Mouse (Mus musculus): ENCODE measurements at regions not wholly inside any gene's neighbourhood (a gene's known extent, or its start where the extent isn't known, plus 50 kb on each side); places are given as distances from the start of the nearest gene placed in this dataset.

GRCm38 (mm10) chr3:58056191-58057063 lies 208.5 kb upstream of the Pfn2 start:
- Histone ChIP-seq H3K4me2 (ENCODE audit: low read depth) (no peak overlapping the region), H3K27me3 (ENCODE audit: control insufficient read depth, insufficient read depth, insufficient read length) (peaks cover 14% of the 10 kb centered on the region), H3K79me2 (ENCODE audit: control insufficient read depth, insufficient read depth) (no peaks in the 10 kb centered on the region), H3K4me3 (no peak overlapping the region), H3K36me3 (ENCODE audit: control insufficient read depth, insufficient read depth) (no peaks in the 10 kb centered on the region), H3ac (ENCODE audit: control insufficient read depth, insufficient read length) (no peak overlapping the region)
- TF ChIP-seq MAX (IDR thresholded peaks at IDR 0.05; ENCODE audit: low read depth) (no peak), TCF12 (IDR thresholded peaks at IDR 0.05; ENCODE audit: insufficient read depth, poor library complexity, severe bottlenecking) (no peak), E2F4 (IDR thresholded peaks at IDR 0.05; ENCODE audit: insufficient read depth) (no peak), TCF3 (IDR thresholded peaks at IDR 0.05; ENCODE audit: insufficient read length, low read depth) (no peak), MYOG (IDR thresholded peaks at IDR 0.05; ENCODE audit: control insufficient read depth in 1 of 3, insufficient read depth in 1 of 3, insufficient read length in 2 of 3, low read depth in 2 of 3) (no peak), CEBPB (IDR thresholded peaks at IDR 0.05; ENCODE audit: insufficient read depth, poor library complexity, severe bottlenecking) (no peak), SRF (IDR thresholded peaks at IDR 0.05; ENCODE audit: control insufficient read depth, insufficient read length, low read depth) (no peak), MYOD1 (IDR thresholded peaks at IDR 0.05; ENCODE audit: control insufficient read depth in 1 of 3, insufficient read length in 2 of 3, low read depth in 2 of 3) (no peak), POLR2A (IDR thresholded peaks at IDR 0.05; ENCODE audit: insufficient read length, low read depth) (no peak), REST (IDR thresholded peaks at IDR 0.05; ENCODE audit: insufficient read depth, insufficient read length) (no peak), USF1 (IDR thresholded peaks at IDR 0.05; ENCODE audit: low read depth) (no peak), POLR2AphosphoS2 (IDR thresholded peaks at IDR 0.05; ENCODE audit: insufficient read length, low read depth) (no peak)

- Histone ChIP-seq H3ac (ENCODE audit: control insufficient read depth, insufficient read length) (no peak overlapping the region), H3K36me3 (ENCODE audit: control insufficient read depth, insufficient read depth) (no peaks in the 10 kb centered on the region), H3K27me3 (ENCODE audit: control insufficient read depth, insufficient read depth, insufficient read length) (peaks cover 14% of the 10 kb centered on the region), H3K4me2 (ENCODE audit: low read depth) (no peak overlapping the region), H3K79me2 (ENCODE audit: control insufficient read depth, insufficient read depth) (no peaks in the 10 kb centered on the region), H3K4me3 (no peak overlapping the region)
- TF ChIP-seq TCF12 (IDR thresholded peaks at IDR 0.05; ENCODE audit: insufficient read depth, poor library complexity, severe bottlenecking): no peak
These were observed 209.2 kb upstream of the Pfn2 start for GRCm38 (mm10) chr3:58057064-58057396.

- Histone ChIP-seq H3K4me2 (ENCODE audit: low read depth) (no peak overlapping the region), H3ac (ENCODE audit: control insufficient read depth, insufficient read length) (no peak overlapping the region), H3K79me2 (ENCODE audit: control insufficient read depth, insufficient read depth) (no peaks in the 10 kb centered on the region), H3K4me3 (no peak overlapping the region), H3K27me3 (ENCODE audit: control insufficient read depth, insufficient read depth, insufficient read length) (peaks cover 14% of the 10 kb centered on the region), H3K36me3 (ENCODE audit: control insufficient read depth, insufficient read depth) (no peaks in the 10 kb centered on the region)
- TF ChIP-seq TCF12 (IDR thresholded peaks at IDR 0.05; ENCODE audit: insufficient read depth, poor library complexity, severe bottlenecking): no peak
- TF ChIP-seq CEBPB (IDR thresholded peaks at IDR 0.05; ENCODE audit: insufficient read depth, poor library complexity, severe bottlenecking): no peak
- no peak for TF ChIP-seq MYOD1 (IDR thresholded peaks at IDR 0.05; ENCODE audit: control insufficient read depth in 1 of 3, insufficient read length in 2 of 3, low read depth in 2 of 3)
- TF ChIP-seq POLR2A (IDR thresholded peaks at IDR 0.05; ENCODE audit: insufficient read length, low read depth): no peak
- TF ChIP-seq MAX (IDR thresholded peaks at IDR 0.05; ENCODE audit: low read depth): no peak
- no peak for TF ChIP-seq REST (IDR thresholded peaks at IDR 0.05; ENCODE audit: insufficient read depth, insufficient read length)
- no peak for TF ChIP-seq TCF3 (IDR thresholded peaks at IDR 0.05; ENCODE audit: insufficient read length, low read depth)
- TF ChIP-seq SRF (IDR thresholded peaks at IDR 0.05; ENCODE audit: control insufficient read depth, insufficient read length, low read depth): no peak
These were observed 210.3 kb upstream of the Pfn2 start for GRCm38 (mm10) chr3:58058134-58058533.

GRCm38 (mm10) chr3:58063852-58064549 lies 216.1 kb upstream of the Pfn2 start:
- Histone ChIP-seq H3K4me3 (no peak overlapping the region), H3K36me3 (ENCODE audit: control insufficient read depth, insufficient read depth) (no peaks in the 10 kb centered on the region), H3K79me2 (ENCODE audit: control insufficient read depth, insufficient read depth) (no peaks in the 10 kb centered on the region), H3ac (ENCODE audit: control insufficient read depth, insufficient read length) (no peak overlapping the region), H3K27me3 (ENCODE audit: control insufficient read depth, insufficient read depth, insufficient read length) (no peaks in the 10 kb centered on the region), H3K4me2 (ENCODE audit: low read depth) (no peak overlapping the region)
- TF ChIP-seq POLR2AphosphoS2 (IDR thresholded peaks at IDR 0.05; ENCODE audit: insufficient read length, low read depth) (no peak), E2F4 (IDR thresholded peaks at IDR 0.05; ENCODE audit: insufficient read depth) (no peak), SRF (IDR thresholded peaks at IDR 0.05; ENCODE audit: control insufficient read depth, insufficient read length, low read depth) (no peak), USF1 (IDR thresholded peaks at IDR 0.05; ENCODE audit: low read depth) (no peak), TCF3 (IDR thresholded peaks at IDR 0.05; ENCODE audit: insufficient read length, low read depth) (no peak), CEBPB (IDR thresholded peaks at IDR 0.05; ENCODE audit: insufficient read depth, poor library complexity, severe bottlenecking) (no peak), TCF12 (IDR thresholded peaks at IDR 0.05; ENCODE audit: insufficient read depth, poor library complexity, severe bottlenecking) (no peak)

- H3K27me3 ChIP-seq (ENCODE audit: control insufficient read depth, insufficient read depth, insufficient read length): no peaks in the 10 kb centered on the region
- H3K4me3 ChIP-seq: no peak overlapping the region
- no peaks in the 10 kb centered on the region for H3K79me2 ChIP-seq (ENCODE audit: control insufficient read depth, insufficient read depth)
- H3ac ChIP-seq (ENCODE audit: control insufficient read depth, insufficient read length): no peak overlapping the region
- no peaks in the 10 kb centered on the region for H3K36me3 ChIP-seq (ENCODE audit: control insufficient read depth, insufficient read depth)
- H3K4me2 ChIP-seq (ENCODE audit: low read depth): no peak overlapping the region
- TF ChIP-seq MYOG (IDR thresholded peaks at IDR 0.05; ENCODE audit: control insufficient read depth in 1 of 3, insufficient read depth in 1 of 3, insufficient read length in 2 of 3, low read depth in 2 of 3): no peak
- TF ChIP-seq REST (IDR thresholded peaks at IDR 0.05; ENCODE audit: insufficient read depth, insufficient read length): no peak
- no peak for TF ChIP-seq E2F4 (IDR thresholded peaks at IDR 0.05; ENCODE audit: insufficient read depth)
These were observed 223.7 kb upstream of the Pfn2 start for GRCm38 (mm10) chr3:58071574-58071973.
